Mouse (Mus musculus): ENCODE measurements around the gene Ankrd54. TPM values are rescaled to one million over a fixed set of nuclear protein-coding genes. Genes with fewer than 3 reads are reported as not detected.

Ankrd54 gene
- polyA plus RNA-seq, 1 experiment from 2014 or later, result 42.6 TPM

- H3K4me3 ChIP-seq (replicated peaks; ENCODE audit: low read depth, low read length), result no peak overlapping the region
- H3K27ac ChIP-seq, result peak overlapping the region; percentile 72; the same call in 1 of the 2 replicates
- no peak for TF ChIP-seq CTCF (IDR thresholded peaks at IDR 0.05; ENCODE audit: low read depth)
- peaks cover 8% of the 10 kb centered on the region for H3K36me3 ChIP-seq (ENCODE audit: insufficient read depth, low read length)
- 62% methylated on average over 4 of the region's 4 CpGs for WGBS
- DNase-seq (ENCODE audit: low spot score) (peak; percentile 59), ATAC-seq (replicated peaks; ENCODE audit: low FRiP score, low read depth) (no peak)
- H3K27me3 ChIP-seq (ENCODE audit: insufficient read depth, low read length), result no peaks in the 10 kb centered on the region
- H3K9ac ChIP-seq (ENCODE audit: low read depth, low read length), result no peak overlapping the region
- H3K4me2 ChIP-seq (ENCODE audit: low read length), result no peak overlapping the region
- peaks cover 30% of the 10 kb centered on the region; the same call in 1 of the 2 replicates for H3K4me1 ChIP-seq (replicated peaks; ENCODE audit: insufficient read depth, low read length)
- no peaks in the 10 kb centered on the region for H3K9me3 ChIP-seq (replicated peaks; ENCODE audit: low read length)
Measured at GRCm38 (mm10) chr15:79099456-79099855, 36.8 kb upstream of the Ankrd54 start.

DNA sequence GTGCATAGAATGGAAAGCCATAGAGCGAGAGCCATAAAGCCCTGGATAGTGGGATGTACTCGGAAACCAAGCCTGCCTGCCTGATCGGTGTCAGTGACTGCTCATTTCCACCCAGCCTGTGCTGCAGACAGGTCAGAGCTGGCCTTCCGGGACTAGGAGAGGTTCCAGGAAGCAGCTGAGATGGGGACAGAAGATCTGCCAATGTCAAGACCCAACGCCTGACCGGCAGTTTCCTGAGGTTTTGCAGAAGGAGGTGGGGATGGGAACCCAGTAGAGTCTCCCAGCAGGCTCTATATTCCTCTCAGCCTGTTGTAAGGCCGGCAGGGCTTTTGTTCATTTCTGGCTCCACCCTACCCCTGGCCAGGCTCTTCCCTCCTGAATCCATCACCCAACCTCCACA, 36.2 kb upstream of the Ankrd54 start:
- WGBS, result 50% methylated on average over 7 of the region's 7 CpGs
- Histone ChIP-seq H3K27me3 (ENCODE audit: insufficient read depth, low read length) (no peaks in the 10 kb centered on the region), H3K9ac (ENCODE audit: low read depth, low read length) (no peak overlapping the region), H3K4me3 (replicated peaks; ENCODE audit: low read depth, low read length) (no peak overlapping the region), H3K27ac (peak overlapping the region; percentile 72; the same call in 1 of the 2 replicates), H3K4me1 (replicated peaks; ENCODE audit: insufficient read depth, low read length) (peaks cover 30% of the 10 kb centered on the region; the same call in 1 of the 2 replicates), H3K36me3 (ENCODE audit: insufficient read depth, low read length) (peaks cover 14% of the 10 kb centered on the region), H3K4me2 (ENCODE audit: low read length) (no peak overlapping the region), H3K9me3 (replicated peaks; ENCODE audit: low read length) (no peaks in the 10 kb centered on the region)
- no peak for TF ChIP-seq CTCF (IDR thresholded peaks at IDR 0.05; ENCODE audit: low read depth)
- no peak for ATAC-seq (replicated peaks; ENCODE audit: low FRiP score, low read depth)
- peak; percentile 76 for DNase-seq (ENCODE audit: low spot score)

GRCm38 (mm10) chr15:79098220-79098619, 35.5 kb upstream of the Ankrd54 start:
- WGBS, result 55% methylated on average over 5 of the region's 5 CpGs
- 0 out of 2 replicates have a peak overlapping the region, but pooled peaks have one; percentile 15 for H3K4me2 ChIP-seq (ENCODE audit: low read length)

GRCm38 (mm10) chr15:79097611-79098025, 34.9 kb upstream of the Ankrd54 start:
- 21% methylated on average over 6 of the region's 6 CpGs for WGBS
- DNase-seq (ENCODE audit: low spot score) (peak; percentile 39), ATAC-seq (replicated peaks; ENCODE audit: low FRiP score, low read depth) (peak; percentile 67)
- Histone ChIP-seq H3K36me3 (ENCODE audit: insufficient read depth, low read length) (peaks cover 26% of the 10 kb centered on the region), H3K4me3 (replicated peaks; ENCODE audit: low read depth, low read length) (no peak overlapping the region), H3K9ac (ENCODE audit: low read depth, low read length) (no peak overlapping the region), H3K27ac (peak overlapping the region; percentile 72), H3K27me3 (ENCODE audit: insufficient read depth, low read length) (no peaks in the 10 kb centered on the region), H3K4me2 (ENCODE audit: low read length) (peak overlapping the region; percentile 1; the same call in 1 of the 2 replicates), H3K4me1 (replicated peaks; ENCODE audit: insufficient read depth, low read length) (peaks cover 30% of the 10 kb centered on the region; the same call in 1 of the 2 replicates), H3K9me3 (replicated peaks; ENCODE audit: low read length) (no peaks in the 10 kb centered on the region)
- TF ChIP-seq CTCF (IDR thresholded peaks at IDR 0.05; ENCODE audit: low read depth), result no peak

More at GRCm38 (mm10) chr15:79098220-79098619, 35.5 kb upstream of the Ankrd54 start:
- Histone ChIP-seq H3K4me3 (replicated peaks; ENCODE audit: low read depth, low read length) (no peak overlapping the region), H3K9me3 (replicated peaks; ENCODE audit: low read length) (no peaks in the 10 kb centered on the region), H3K27ac (peak overlapping the region; percentile 72), H3K9ac (ENCODE audit: low read depth, low read length) (no peak overlapping the region), H3K27me3 (ENCODE audit: insufficient read depth, low read length) (no peaks in the 10 kb centered on the region), H3K4me1 (replicated peaks; ENCODE audit: insufficient read depth, low read length) (peaks cover 30% of the 10 kb centered on the region; the same call in 1 of the 2 replicates), H3K36me3 (ENCODE audit: insufficient read depth, low read length) (peaks cover 20% of the 10 kb centered on the region)
- ATAC-seq (replicated peaks; ENCODE audit: low FRiP score, low read depth), result no peak
- no peak for TF ChIP-seq CTCF (IDR thresholded peaks at IDR 0.05; ENCODE audit: low read depth)
- no peak for DNase-seq (ENCODE audit: low spot score)

- no peak overlapping the region for H3K4me3 ChIP-seq (replicated peaks; ENCODE audit: low read depth, low read length)
- WGBS, result 9% methylated on average over 2 of the region's 2 CpGs
- no peak for ATAC-seq (replicated peaks; ENCODE audit: low FRiP score, low read depth)
- no peaks in the 10 kb centered on the region for H3K27me3 ChIP-seq (ENCODE audit: insufficient read depth, low read length)
- DNase-seq (ENCODE audit: low spot score), result peak; percentile 65
- no peak for TF ChIP-seq CTCF (IDR thresholded peaks at IDR 0.05; ENCODE audit: low read depth)
- peak overlapping the region; percentile 1; the same call in 1 of the 2 replicates for H3K4me2 ChIP-seq (ENCODE audit: low read length)
- H3K27ac ChIP-seq, result peak overlapping the region; percentile 72
- H3K36me3 ChIP-seq (ENCODE audit: insufficient read depth, low read length), result peaks cover 31% of the 10 kb centered on the region
- no peaks in the 10 kb centered on the region for H3K9me3 ChIP-seq (replicated peaks; ENCODE audit: low read length)
- peaks cover 30% of the 10 kb centered on the region; the same call in 1 of the 2 replicates for H3K4me1 ChIP-seq (replicated peaks; ENCODE audit: insufficient read depth, low read length)
- no peak overlapping the region for H3K9ac ChIP-seq (ENCODE audit: low read depth, low read length)
Measured at GRCm38 (mm10) chr15:79097135-79097534, 34.4 kb upstream of the Ankrd54 start.

DNA sequence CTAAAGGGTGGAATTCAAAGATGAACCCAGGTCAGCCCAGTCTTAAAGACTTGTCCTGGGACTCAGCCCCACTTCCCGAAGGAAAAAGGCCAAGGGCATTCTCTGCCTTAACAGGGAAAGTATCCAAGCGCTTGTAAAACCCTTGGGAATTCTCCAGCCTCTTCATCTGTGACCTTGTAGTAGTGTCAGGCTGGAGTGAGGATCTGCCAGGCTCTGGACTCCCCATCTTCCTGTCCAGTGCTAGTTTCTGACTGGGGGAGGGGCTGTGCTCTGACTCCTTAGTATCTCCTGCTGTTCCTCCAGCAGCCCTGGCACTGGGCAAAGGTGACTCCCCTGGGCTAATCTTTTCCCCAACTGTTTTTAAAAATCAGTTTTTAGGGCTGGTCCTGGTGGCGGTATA, 33.9 kb upstream of the Ankrd54 start:
- Histone ChIP-seq H3K4me2 (ENCODE audit: low read length) (no peak overlapping the region), H3K27me3 (ENCODE audit: insufficient read depth, low read length) (no peaks in the 10 kb centered on the region), H3K4me3 (replicated peaks; ENCODE audit: low read depth, low read length) (no peak overlapping the region), H3K36me3 (ENCODE audit: insufficient read depth, low read length) (peaks cover 36% of the 10 kb centered on the region), H3K27ac (peak overlapping the region; percentile 72; the same call in 1 of the 2 replicates), H3K4me1 (replicated peaks; ENCODE audit: insufficient read depth, low read length) (peaks cover 27% of the 10 kb centered on the region; the same call in 1 of the 2 replicates), H3K9me3 (replicated peaks; ENCODE audit: low read length) (no peaks in the 10 kb centered on the region), H3K9ac (ENCODE audit: low read depth, low read length) (0 out of 2 replicates have a peak overlapping the region, but pooled peaks have one; percentile 9)
- 39% methylated on average over 3 of the region's 3 CpGs for WGBS
- TF ChIP-seq CTCF (IDR thresholded peaks at IDR 0.05; ENCODE audit: low read depth), result no peak
- ATAC-seq (replicated peaks; ENCODE audit: low FRiP score, low read depth) (no peak), DNase-seq (ENCODE audit: low spot score) (peak; percentile 20)

All from kidney, postnatal 0 days (tissue).